11 mouse cellular contexts compared by ENCODE assay signal in genomic region chr1:54749961-54750360, GRCm38 (mm10).
A peak's percentile ranks its signal among the peaks of the same experiment; 100 is the strongest.
DNase-seq lines count a peak whose midpoint lies in the region; ATAC-seq and TF ChIP-seq lines count a peak whose summit lies in the region.
"Had no signal": no experiment of that assay in that cellular context is flagged by ENCODE, and none has a peak within 500 bp of the region (broad histone marks: within the 10 kb centered on the region; RNA-seq: fewer than 3 reads in every experiment).

No protein-coding gene starts in this region.

- H3K27me3 ChIP-seq in heart, embryonic 13.5 days (replicated peaks), result no peaks in the 10 kb centered on the region
- H3K27me3 ChIP-seq in lung, postnatal 0 days (replicated peaks; ENCODE audit: insufficient read depth, low read length), result no peaks in the 10 kb centered on the region
- H3K27me3 ChIP-seq: liver, embryonic 13.5 days had no signal

- DNase-seq in lung, adult 18-20 months, result peak; percentile 26 to 54
- DNase-seq in lung, postnatal 4 days, result no peak
- DNase-seq in heart, adult 8-10 months (ENCODE audit: low spot score), result peak; percentile 53
- DNase-seq in lung, postnatal 0 days (ENCODE audit: low spot score), result peak; percentile 52
- DNase-seq: embryo, embryonic 11 days; liver, embryonic 13.5 days had no signal

- H3K9me3 ChIP-seq in heart, embryonic 13.5 days, result no peaks in the 10 kb centered on the region
- H3K9me3 ChIP-seq in lung, postnatal 0 days (ENCODE audit: low read length), result no peaks in the 10 kb centered on the region
- H3K9me3 ChIP-seq: liver, embryonic 13.5 days had no signal

- ATAC-seq in heart, embryonic 13.5 days (ENCODE audit: extremely low read depth, insufficient number of reproducible peaks, low FRiP score, low TSS enrichment), result peak; percentile 25; the same call in 1 of the 2 replicates
- peak; percentile 71 for ATAC-seq in lung, postnatal 0 days
- no peak for ATAC-seq in granulocyte monocyte progenitor cell, adult 5-6 weeks (replicated peaks; ENCODE audit: poor library complexity, severe bottlenecking)
- ATAC-seq in erythroblast, adult 5-6 weeks (replicated peaks; ENCODE audit: low FRiP score, poor library complexity, severe bottlenecking), result no peak

- H3K4me1 ChIP-seq in heart, embryonic 13.5 days, result peaks cover 55% of the 10 kb centered on the region
- H3K4me1 ChIP-seq in lung, postnatal 0 days (ENCODE audit: insufficient read depth, low read depth, low read length), result peaks cover 4% of the 10 kb centered on the region; the same call in 1 of the 2 replicates
- H3K4me1 ChIP-seq: liver, embryonic 13.5 days had no signal

- H3K27ac ChIP-seq in heart, embryonic 13.5 days (replicated peaks), result peak overlapping the region; percentile 79
- no peak overlapping the region for H3K27ac ChIP-seq in lung, postnatal 0 days (ENCODE audit: low read length)
- H3K27ac ChIP-seq: hindbrain, embryonic 14.5 days; liver, embryonic 13.5 days; stomach, postnatal 0 days had no signal

- TF ChIP-seq EP300 in lung, postnatal 0 days (IDR thresholded peaks at IDR 0.05), result no peak

- H3K36me3 ChIP-seq in heart, embryonic 13.5 days, result no peaks in the 10 kb centered on the region; the same call in 1 of the 2 replicates
- H3K36me3 ChIP-seq in lung, postnatal 0 days (ENCODE audit: insufficient read depth, low read length), result 0 out of 2 replicates have a peak, but pooled peaks cover 6% of the 10 kb centered on the region
- H3K36me3 ChIP-seq: liver, embryonic 13.5 days had no signal

- no peak for TF ChIP-seq CTCF in lung, postnatal 0 days (IDR thresholded peaks at IDR 0.05)

- H3K9ac ChIP-seq in heart, embryonic 13.5 days, result peak overlapping the region; percentile 10; the same call in 1 of the 2 replicates
- H3K9ac ChIP-seq in lung, postnatal 0 days (replicated peaks; ENCODE audit: low read depth), result no peak overlapping the region
- H3K9ac ChIP-seq: hindbrain, embryonic 14.5 days; liver, embryonic 13.5 days had no signal

- no peak overlapping the region for H3K4me3 ChIP-seq in heart, embryonic 13.5 days
- H3K4me3 ChIP-seq in lung, postnatal 0 days (ENCODE audit: low read depth, low read length), result no peak overlapping the region
- H3K4me3 ChIP-seq: liver, embryonic 13.5 days had no signal

- H3K4me2 ChIP-seq in heart, embryonic 13.5 days, result peak overlapping the region; percentile 41
- no peak overlapping the region for H3K4me2 ChIP-seq in lung, postnatal 0 days (replicated peaks; ENCODE audit: low read depth, low read length)
- H3K4me2 ChIP-seq: hindbrain, embryonic 14.5 days; liver, embryonic 13.5 days had no signal

- 6% methylated on average over 1 of the region's 1 CpGs for WGBS in heart, embryonic 13.5 days
- 56% methylated on average over 1 of the region's 1 CpGs for WGBS in lung, postnatal 0 days

Comparison
In these comparisons a context has a peak if more than half of its experiments do, and no peak if none do; other contexts are left out.
1. DNase-seq: peak in lung, adult 18-20 months (2 of 2), heart, adult 8-10 months (single experiment) and lung, postnatal 0 days (single experiment); none in lung, postnatal 4 days (0 of 2).
2. ATAC-seq: peak in heart, embryonic 13.5 days (single experiment) and lung, postnatal 0 days (single experiment); none in granulocyte monocyte progenitor cell, adult 5-6 weeks (single experiment) and erythroblast, adult 5-6 weeks (single experiment).